Comparison of ENCODE assay signal across 13 mouse cellular contexts in genomic region chr9:97226074-97226473, GRCm38 (mm10).
"Had no signal": no experiment of that assay in that cellular context is flagged by ENCODE, and none has a peak within 500 bp of the region (broad histone marks: within the 10 kb centered on the region; RNA-seq: fewer than 3 reads in every experiment).

No protein-coding gene starts in this region.

- H3K36me3 ChIP-seq: kidney, embryonic 15.5 days; liver, embryonic 13.5 days; lung, embryonic 15.5 days had no signal

- H3K9ac ChIP-seq: kidney, embryonic 15.5 days; liver, embryonic 13.5 days; lung, embryonic 15.5 days had no signal

- H3K27ac ChIP-seq: kidney, embryonic 15.5 days; liver, embryonic 13.5 days; lung, embryonic 15.5 days had no signal

- H3K4me1 ChIP-seq: kidney, embryonic 15.5 days; liver, embryonic 13.5 days; lung, embryonic 15.5 days had no signal

- H3K4me2 ChIP-seq: kidney, embryonic 15.5 days; liver, embryonic 13.5 days; lung, embryonic 15.5 days; midbrain, embryonic 11.5 days had no signal

- ATAC-seq: hindbrain, embryonic 16.5 days; intestine, postnatal 0 days had no signal

- H3K27me3 ChIP-seq: liver, embryonic 13.5 days; lung, embryonic 15.5 days had no signal

- H3K4me3 ChIP-seq: kidney, embryonic 15.5 days; liver, embryonic 13.5 days; lung, embryonic 15.5 days had no signal

- DNase-seq: kidney, adult 8-10 months; kidney, postnatal 10 days; kidney, postnatal 36 days; layer of hippocampus, adult 9-11 months; liver, embryonic 13.5 days; midbrain, embryonic 14.5 days; thymus, adult 18-20 months; thymus, postnatal 4 days had no signal

- H3K9me3 ChIP-seq: kidney, embryonic 15.5 days; liver, embryonic 13.5 days; lung, embryonic 15.5 days had no signal
